Mouse (Mus musculus): Measurements from ENCODE around the gene Pla2g4d. TPM values are rescaled to one million over a fixed set of nuclear protein-coding genes. Genes with fewer than 3 reads are reported as not detected.

The Pla2g4d gene
- polyA plus RNA-seq, 1 experiment = not detected

DNA sequence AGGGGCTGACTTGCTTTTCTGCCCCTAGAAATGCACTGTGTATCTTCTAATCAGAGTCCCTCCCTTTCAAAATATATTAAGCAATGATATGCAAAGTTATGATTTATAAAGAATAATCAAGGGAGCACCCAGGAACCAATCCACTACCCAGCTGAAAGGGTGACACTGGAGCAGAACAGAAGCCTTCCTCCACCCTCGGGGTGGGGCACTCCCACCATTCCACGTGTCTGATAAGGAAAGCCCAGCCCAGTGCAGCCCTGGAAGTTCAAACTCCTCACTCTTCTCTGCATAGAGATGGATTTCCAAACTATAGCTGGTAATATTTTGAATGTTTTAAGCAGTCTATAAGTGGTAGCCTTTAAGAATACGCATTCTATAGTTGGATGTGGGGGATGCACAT is 57.4 kb downstream of the Pla2g4d start:
- no peak for TF ChIP-seq GATA1 (IDR thresholded peaks at IDR 0.05; ENCODE audit: low read length)

Other genes with a start within 250 kb of the Pla2g4d start
- 29.7 and 38.5 TPM in 2 replicates for gene Ehd4, start 134.6 kb downstream of the Pla2g4d start, polyA plus RNA-seq (2012)
- not detected in 2 replicates for gene Pla2g4e, start 43.9 kb downstream of the Pla2g4d start, polyA plus RNA-seq (2012)
- not detected in 2 replicates for gene Pla2g4f, start 25.0 kb upstream of the Pla2g4d start, polyA plus RNA-seq (2012)
- 15.2 and 25.1 TPM in 2 replicates for gene Vps39, start 63.9 kb upstream of the Pla2g4d start, polyA plus RNA-seq (2012)
- 1.3 and 1.5 TPM in 2 replicates for gene Ganc, start 114.7 kb upstream of the Pla2g4d start, polyA plus RNA-seq (2012)
- gene Tmem87a, start 114.9 kb upstream of the Pla2g4d start, polyA plus RNA-seq (2012) = 0.45 and 0.57 TPM in 2 replicates
- gene Capn3, start 166.8 kb upstream of the Pla2g4d start, polyA plus RNA-seq (2012) = not detected in 2 replicates

Data from G1E-ER4 (cell line).